Mouse (Mus musculus): ENCODE results near the gene Galk1.

Gene Galk1

DNA sequence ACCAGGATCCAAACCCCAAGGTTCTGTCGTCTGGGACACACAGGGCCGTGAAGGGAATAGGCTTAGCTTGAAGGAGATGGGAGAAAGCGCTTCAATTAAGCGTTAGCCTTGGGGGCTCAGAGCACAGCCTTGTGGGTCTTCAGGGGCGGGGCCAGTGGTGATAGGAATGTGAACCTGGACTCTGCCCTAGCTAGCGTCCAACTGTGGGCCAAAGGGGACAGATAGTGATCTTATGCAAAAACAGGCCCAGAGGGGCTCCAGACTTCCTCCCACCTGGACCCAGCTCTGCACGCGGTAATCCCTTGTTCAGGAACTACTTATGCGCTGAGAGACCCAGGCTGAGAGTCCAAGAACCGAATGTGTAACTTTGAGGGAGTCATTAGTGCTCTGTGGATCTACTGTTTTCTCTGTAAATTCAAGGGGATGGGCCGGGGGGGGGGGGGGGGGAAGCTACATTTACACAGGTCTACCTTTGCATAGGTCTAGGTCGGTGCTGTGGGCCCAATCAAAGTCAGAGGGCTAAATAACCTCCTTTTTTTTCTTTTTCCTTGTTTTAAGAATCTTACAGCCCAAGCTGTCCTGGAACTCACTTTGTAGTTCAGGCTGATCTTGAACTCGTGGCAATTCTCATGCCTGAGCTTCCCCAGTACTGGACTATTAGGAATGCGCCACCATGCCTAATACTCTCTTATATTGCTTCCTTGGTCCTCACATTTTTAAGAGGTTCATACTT, 824 bp downstream of the Galk1 start:
- DNase-seq (ENCODE audit: low read depth, low spot score): peak; percentile 61

GRCm38 (mm10) chr11:116010948-116011347, 1.6 kb downstream of the Galk1 start:
- DNase-seq (ENCODE audit: low read depth, low spot score): no peak

DNA sequence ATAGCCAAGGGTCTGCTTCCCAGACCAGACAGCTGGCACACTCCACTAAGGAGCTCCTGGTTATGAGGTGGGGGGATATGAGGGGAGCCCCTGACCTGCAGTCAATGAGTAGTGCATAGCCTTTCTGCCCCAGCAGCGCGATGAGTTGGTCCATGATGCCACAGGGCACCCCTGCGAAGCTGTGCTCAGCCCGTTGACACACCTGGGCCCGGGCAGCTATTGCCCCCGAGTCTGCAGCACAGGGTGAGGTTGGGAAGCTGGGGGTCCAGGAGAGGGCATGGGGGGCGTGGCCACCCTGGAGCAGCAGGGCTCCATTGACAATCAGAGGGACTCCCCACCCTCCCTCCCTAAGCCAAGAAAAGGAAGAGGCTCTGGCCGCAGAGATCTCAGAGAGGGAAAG, 2.4 kb downstream of the Galk1 start:
- no peak for DNase-seq (ENCODE audit: low read depth, low spot score)

- DNase-seq (ENCODE audit: low read depth, low spot score): no peak
Measured at GRCm38 (mm10) chr11:116009661-116010060, 2.9 kb downstream of the Galk1 start.

DNA sequence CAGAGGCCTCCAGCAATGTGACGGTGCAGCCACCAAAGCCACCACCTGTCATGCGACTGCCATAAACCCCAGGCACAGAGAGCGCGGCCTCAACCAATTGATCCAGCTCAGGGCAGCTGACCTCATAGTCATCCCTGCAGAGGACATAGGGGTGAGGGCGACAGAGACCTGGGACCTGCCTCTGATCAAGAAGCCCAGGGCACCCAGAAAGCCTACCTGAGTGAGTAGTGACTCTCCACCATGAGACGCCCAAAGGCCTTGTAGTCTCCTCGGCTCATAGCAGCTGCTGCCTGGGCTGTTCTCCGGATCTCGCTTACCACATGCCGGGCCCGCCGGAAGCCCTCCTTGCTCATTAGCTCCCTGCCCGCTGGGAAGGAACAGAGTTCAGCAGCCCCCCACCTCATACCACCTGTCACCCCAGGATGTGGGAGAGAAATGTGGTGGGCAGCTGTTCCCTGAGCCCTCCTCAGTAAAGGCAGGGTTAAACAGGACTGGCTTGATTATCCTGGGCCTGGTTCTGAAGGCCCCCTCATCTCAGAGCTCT, 3.6 kb downstream of the Galk1 start:
- no peak for DNase-seq (ENCODE audit: low read depth, low spot score)

DNA sequence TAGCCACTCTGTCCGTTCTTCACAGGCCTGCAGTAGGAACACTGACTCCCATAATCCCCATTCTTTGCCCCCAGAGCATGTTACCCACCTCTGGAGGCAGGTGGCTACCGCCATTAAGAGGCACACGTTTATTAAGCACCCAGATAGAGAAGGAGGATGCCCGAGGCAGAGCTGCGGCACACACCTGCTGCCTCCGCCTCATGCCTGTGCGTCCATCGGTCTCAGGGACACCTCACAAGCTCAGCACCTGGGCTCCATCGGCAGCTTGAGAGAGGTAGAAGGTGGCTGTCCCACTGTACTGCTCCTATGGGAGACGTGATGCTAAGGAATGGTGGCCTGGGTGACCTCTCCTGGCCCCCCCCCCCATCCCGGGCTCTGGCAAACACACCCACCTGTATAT, 4.1 kb downstream of the Galk1 start:
- no peak for DNase-seq (ENCODE audit: low read depth, low spot score)

GRCm38 (mm10) chr11:116007095-116007850, 5.2 kb downstream of the Galk1 start:
- no peak for DNase-seq (ENCODE audit: low read depth, low spot score)

GRCm38 (mm10) chr11:116005701-116006419, 6.7 kb downstream of the Galk1 start:
- DNase-seq (ENCODE audit: low read depth, low spot score): no peak

- peak; percentile 90 for DNase-seq (ENCODE audit: low read depth, low spot score)
Measured at GRCm38 (mm10) chr11:116004840-116005700, 7.4 kb downstream of the Galk1 start.

GRCm38 (mm10) chr11:116004186-116004823, 8.2 kb downstream of the Galk1 start:
- no peak for DNase-seq (ENCODE audit: low read depth, low spot score)

- DNase-seq (ENCODE audit: low read depth, low spot score): no peak
Measured at GRCm38 (mm10) chr11:116002894-116003293, 9.6 kb downstream of the Galk1 start.

GRCm38 (mm10) chr11:116001725-116002124, 10.8 kb downstream of the Galk1 start:
- DNase-seq (ENCODE audit: low read depth, low spot score): no peak

DNA sequence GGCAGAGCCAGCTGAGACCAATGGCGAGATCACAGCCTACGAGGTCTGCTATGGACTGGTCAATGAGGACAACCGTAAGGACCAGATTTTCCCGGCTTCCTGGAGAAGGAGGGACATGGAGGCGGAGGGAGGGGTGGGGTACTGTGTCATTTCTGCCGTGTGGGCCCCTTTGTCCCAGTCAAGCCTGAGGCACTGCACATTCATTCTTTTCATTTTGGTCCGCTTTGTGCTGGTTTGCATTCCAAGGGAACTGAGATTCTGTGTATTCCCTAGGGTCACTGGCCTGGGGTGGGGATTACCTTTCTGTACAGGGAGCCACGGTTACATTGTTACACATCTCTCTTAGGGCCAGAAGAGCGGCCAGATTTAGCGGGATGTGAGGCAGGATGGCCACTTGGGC, 11.9 kb downstream of the Galk1 start:
- DNase-seq (ENCODE audit: low read depth, low spot score): peak; percentile 85

- peak; percentile 84 for DNase-seq (ENCODE audit: low read depth, low spot score)
Measured at GRCm38 (mm10) chr11:115999538-116000143, 12.9 kb downstream of the Galk1 start.

- DNase-seq (ENCODE audit: low read depth, low spot score): no peak
Measured at GRCm38 (mm10) chr11:115999027-115999426, 13.5 kb downstream of the Galk1 start.

DNA sequence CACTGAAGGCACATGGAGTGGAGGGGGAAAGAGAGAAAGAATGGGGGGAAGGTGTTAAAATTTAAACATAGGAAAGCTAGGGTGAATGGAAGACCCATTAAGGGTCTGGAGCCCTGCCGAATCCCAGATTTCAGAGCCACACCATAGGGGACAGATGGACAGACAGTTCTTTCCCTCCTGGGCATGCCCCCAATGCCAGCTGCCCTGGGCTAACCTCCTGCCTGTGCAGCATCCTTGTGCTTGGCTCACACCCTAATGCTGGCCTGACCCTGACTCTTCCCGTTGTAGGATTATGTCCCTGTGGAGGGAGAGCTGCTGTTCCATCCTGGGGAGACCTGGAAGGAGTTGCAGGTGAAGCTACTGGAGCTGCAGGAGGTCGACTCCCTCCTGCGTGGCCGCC, 14.9 kb downstream of the Galk1 start:
- DNase-seq (ENCODE audit: low read depth, low spot score): no peak

- DNase-seq (ENCODE audit: low read depth, low spot score): no peak
Measured at GRCm38 (mm10) chr11:115997047-115997446, 15.5 kb downstream of the Galk1 start.

DNA sequence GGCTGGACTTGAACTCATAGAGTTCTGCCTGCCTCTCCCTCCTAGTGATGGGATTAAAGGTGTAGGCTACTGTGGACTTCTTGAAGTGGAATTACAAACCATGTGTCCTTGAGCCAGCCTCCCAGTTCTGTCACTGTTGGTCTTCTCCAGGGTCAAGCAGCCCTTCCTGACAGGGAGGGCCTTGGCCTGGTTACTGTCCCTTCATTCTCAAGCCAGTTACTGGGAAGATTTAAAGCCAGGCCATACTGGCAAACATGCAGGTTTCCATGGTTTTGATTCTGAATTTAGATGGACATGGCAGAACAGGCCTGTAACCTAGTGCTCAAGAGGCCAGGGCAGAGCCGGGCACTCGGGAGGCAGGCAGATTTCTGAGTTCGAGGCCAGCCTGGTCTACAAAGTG, 17.3 kb downstream of the Galk1 start:
- DNase-seq (ENCODE audit: low read depth, low spot score): no peak

DNA sequence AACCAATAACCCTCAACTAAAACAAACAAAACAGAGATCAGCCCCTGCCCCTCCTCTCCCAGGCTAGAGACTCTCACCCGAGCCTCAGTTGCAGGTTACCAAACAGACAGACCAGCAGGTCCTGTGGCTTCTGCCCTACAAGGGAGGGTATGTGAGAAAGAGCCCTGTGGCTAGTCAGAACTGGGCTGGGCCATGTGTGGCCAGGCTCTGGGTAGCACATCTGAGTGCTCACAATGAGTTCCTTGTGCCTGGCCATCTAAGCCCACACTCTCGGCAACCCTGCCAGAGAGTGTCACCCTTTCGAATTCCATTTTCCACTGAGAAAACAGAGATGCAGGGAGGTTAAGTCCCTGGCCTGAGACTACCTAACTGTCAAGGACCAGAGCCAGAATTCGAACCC, 20.4 kb downstream of the Galk1 start:
- no peak for DNase-seq (ENCODE audit: low read depth, low spot score)

DNA sequence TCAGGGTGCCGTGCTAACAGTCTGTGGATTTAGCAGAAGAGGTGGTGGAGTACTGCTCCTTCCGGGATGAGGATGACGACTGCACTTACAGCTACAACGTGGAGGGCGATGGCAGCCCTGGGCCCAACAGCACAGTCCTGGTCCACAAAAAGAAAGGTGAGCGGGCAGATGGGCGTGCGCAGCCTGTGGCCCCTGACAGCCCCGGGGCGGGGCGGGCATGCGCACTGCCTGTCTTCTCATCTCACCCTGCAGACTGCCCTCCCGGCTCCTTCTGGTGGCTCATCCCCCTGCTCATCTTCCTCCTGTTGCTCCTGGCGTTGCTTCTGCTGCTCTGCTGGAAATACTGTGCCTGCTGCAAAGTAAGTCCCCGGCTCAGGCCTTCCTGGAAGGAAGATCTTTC, 22.8 kb downstream of the Galk1 start:
- peak; percentile 79 for DNase-seq (ENCODE audit: low read depth, low spot score)

All from ZHBTc4 (cell line).